Mouse (Mus musculus): Measurements from ENCODE around the gene Trim10. TPM values are rescaled to one million over a fixed set of nuclear protein-coding genes. Genes with fewer than 3 reads are reported as not detected.
"Not testable (repeated sequence)": the region's sequence is repeated elsewhere in the genome, so short reads cannot be mapped to it uniquely, and the experiment has no call there.

Gene Trim10
- polyA plus RNA-seq, 1 experiment from 2014 or later = 16.0 TPM

- Histone ChIP-seq H3K27me3 (replicated peaks) (peaks cover 32% of the 10 kb centered on the region), H3K9ac (no peak overlapping the region), H3K4me3 (no peak overlapping the region), H3K9me3 (no peaks in the 10 kb centered on the region), H3K4me1 (0 out of 2 replicates have a peak, but pooled peaks cover 2% of the 10 kb centered on the region), H3K36me3 (peaks cover 38% of the 10 kb centered on the region), H3K27ac (replicated peaks) (no peak overlapping the region), H3K4me2 (no peak overlapping the region)
- WGBS = 54% methylated on average over 2 of the region's 2 CpGs
- no peak for ATAC-seq (ENCODE audit: extremely low read depth, insufficient number of reproducible peaks, low FRiP score, low TSS enrichment)
Observed at GRCm38 (mm10) chr17:36861680-36862079, 7.7 kb upstream of the Trim10 start.

GRCm38 (mm10) chr17:36866719-36867527 lies 2.5 kb upstream of the Trim10 start, which contains the start of gene Trim15:
Gene Trim15 (minus strand): TSS chr17:36867210.
- Histone ChIP-seq H3K9me3 (no peaks in the 10 kb centered on the region), H3K27me3 (replicated peaks) (peaks cover 62% of the 10 kb centered on the region), H3K36me3 (no peaks in the 10 kb centered on the region), H3K4me2 (peak within 1 kb of the TSS; percentile 64), H3K9ac (peak within 1 kb of the TSS; percentile 56; the same call in 1 of the 2 replicates), H3K27ac (replicated peaks) (no peak within 1 kb of the TSS), H3K4me1 (peaks cover 8% of the 10 kb centered on the region; the same call in 1 of the 2 replicates), H3K4me3 (peak within 1 kb of the TSS; percentile 35)
- 11% methylated on average over 29 of the region's 29 CpGs for WGBS
- peak; percentile 42; the same call in 1 of the 2 replicates for ATAC-seq (ENCODE audit: extremely low read depth, insufficient number of reproducible peaks, low FRiP score, low TSS enrichment)

- no peak overlapping the region for H3K4me3 ChIP-seq
- H3K9me3 ChIP-seq = no peaks in the 10 kb centered on the region
- H3K4me2 ChIP-seq = no peak overlapping the region; the same call in 1 of the 2 replicates
- H3K36me3 ChIP-seq = no peaks in the 10 kb centered on the region
- ATAC-seq (ENCODE audit: extremely low read depth, insufficient number of reproducible peaks, low FRiP score, low TSS enrichment) = no peak
- H3K4me1 ChIP-seq = peaks cover 8% of the 10 kb centered on the region; the same call in 1 of the 2 replicates
- H3K27me3 ChIP-seq (replicated peaks) = peaks cover 61% of the 10 kb centered on the region
- H3K27ac ChIP-seq (replicated peaks) = no peak overlapping the region; the same call in 1 of the 2 replicates
- no peak overlapping the region for H3K9ac ChIP-seq
- WGBS = 66% methylated on average over 2 of the region's 2 CpGs
Observed at GRCm38 (mm10) chr17:36868836-36869235, 538 bp upstream of the Trim10 start.

- H3K27me3 ChIP-seq (replicated peaks) = peaks cover 48% of the 10 kb centered on the region
- peak overlapping the region; percentile 37 for H3K4me3 ChIP-seq
- ATAC-seq (ENCODE audit: extremely low read depth, insufficient number of reproducible peaks, low FRiP score, low TSS enrichment) = 0 out of 2 replicates have a peak, but pooled peaks have one; percentile 6
- H3K36me3 ChIP-seq = no peaks in the 10 kb centered on the region
- peak overlapping the region; percentile 57 for H3K4me2 ChIP-seq
- H3K4me1 ChIP-seq = peaks cover 12% of the 10 kb centered on the region; the same call in 1 of the 2 replicates
- 56% methylated on average over 25 of the region's 25 CpGs for WGBS
- no peaks in the 10 kb centered on the region for H3K9me3 ChIP-seq
- peak overlapping the region; percentile 55 for H3K9ac ChIP-seq
- peak overlapping the region; percentile 64; the same call in 1 of the 2 replicates for H3K27ac ChIP-seq (replicated peaks)
Observed at GRCm38 (mm10) chr17:36869955-36870810, 809 bp downstream of the Trim10 start.

- no peak for ATAC-seq (ENCODE audit: extremely low read depth, insufficient number of reproducible peaks, low FRiP score, low TSS enrichment)
- no peak overlapping the region for H3K4me3 ChIP-seq
- H3K27me3 ChIP-seq (replicated peaks) = peaks cover 13% of the 10 kb centered on the region
- peak overlapping the region; percentile 13; the same call in 1 of the 2 replicates for H3K4me2 ChIP-seq
- no peaks in the 10 kb centered on the region for H3K36me3 ChIP-seq
- WGBS = 47% methylated on average over 4 of the region's 4 CpGs
- H3K4me1 ChIP-seq = 0 out of 2 replicates have a peak, but pooled peaks cover 4% of the 10 kb centered on the region
- no peaks in the 10 kb centered on the region for H3K9me3 ChIP-seq
- H3K9ac ChIP-seq = no peak overlapping the region
- H3K27ac ChIP-seq (replicated peaks) = no peak overlapping the region
Observed at GRCm38 (mm10) chr17:36874636-36875035, 5.3 kb downstream of the Trim10 start.

- WGBS = 63% methylated on average over 2 of the region's 2 CpGs
- ATAC-seq (ENCODE audit: extremely low read depth, insufficient number of reproducible peaks, low FRiP score, low TSS enrichment) = no peak
Observed at GRCm38 (mm10) chr17:36883350-36883749, 14.0 kb downstream of the Trim10 start.

GRCm38 (mm10) chr17:36885132-36885790 lies 15.9 kb downstream of the Trim10 start:
- Histone ChIP-seq H3K4me3 (no peak overlapping the region), H3K27ac (replicated peaks) (no peak overlapping the region), H3K36me3 (no peaks in the 10 kb centered on the region), H3K27me3 (replicated peaks) (peaks cover 13% of the 10 kb centered on the region), H3K4me2 (no peak overlapping the region), H3K4me1 (no peaks in the 10 kb centered on the region), H3K9me3 (no peaks in the 10 kb centered on the region), H3K9ac (no peak overlapping the region)
- no peak for ATAC-seq (ENCODE audit: extremely low read depth, insufficient number of reproducible peaks, low FRiP score, low TSS enrichment)
- 85% methylated on average over 12 of the region's 12 CpGs for WGBS

More at GRCm38 (mm10) chr17:36883350-36883749, 14.0 kb downstream of the Trim10 start:
- no peak overlapping the region for H3K27ac ChIP-seq (replicated peaks)
- H3K36me3 ChIP-seq = no peaks in the 10 kb centered on the region
- H3K4me3 ChIP-seq = no peak overlapping the region
- no peaks in the 10 kb centered on the region for H3K9me3 ChIP-seq
- H3K4me1 ChIP-seq = no peaks in the 10 kb centered on the region
- no peak overlapping the region for H3K9ac ChIP-seq
- no peak overlapping the region for H3K4me2 ChIP-seq
- peaks cover 2% of the 10 kb centered on the region; the same call in 1 of the 2 replicates for H3K27me3 ChIP-seq (replicated peaks)

- Histone ChIP-seq H3K9ac (no peak within 1 kb of the TSS), H3K27ac (replicated peaks) (no peak within 1 kb of the TSS), H3K27me3 (replicated peaks) (peaks cover 29% of the 10 kb centered on the region), H3K4me2 (no peak within 1 kb of the TSS), H3K4me3 (no peak within 1 kb of the TSS), H3K36me3 (no peaks in the 10 kb centered on the region), H3K9me3 (no peaks in the 10 kb centered on the region), H3K4me1 (no peaks in the 10 kb centered on the region)
- ATAC-seq (ENCODE audit: extremely low read depth, insufficient number of reproducible peaks, low FRiP score, low TSS enrichment) = no peak
- 77% methylated on average over 5 of the region's 5 CpGs for WGBS
Observed at GRCm38 (mm10) chr17:36890073-36890903, 20.9 kb downstream of the Trim10 start, which contains the start of gene Trim40. Gene Trim40 (minus strand): TSS chr17:36890123.

- H3K27ac ChIP-seq (replicated peaks); H3K9ac ChIP-seq; H3K36me3 ChIP-seq; H3K4me1 ChIP-seq; ATAC-seq (ENCODE audit: extremely low read depth, insufficient number of reproducible peaks, low FRiP score, low TSS enrichment); H3K9me3 ChIP-seq; H3K4me2 ChIP-seq; H3K4me3 ChIP-seq: not testable (repeated sequence)
- peaks cover 29% of the 10 kb centered on the region for H3K27me3 ChIP-seq (replicated peaks)
- 83% methylated on average over 1 of the region's 1 CpGs for WGBS
Observed at GRCm38 (mm10) chr17:36891496-36891895, 22.1 kb downstream of the Trim10 start.

- H3K4me2 ChIP-seq = no peak overlapping the region
- H3K9ac ChIP-seq = no peak overlapping the region
- H3K27me3 ChIP-seq (replicated peaks) = peaks cover 29% of the 10 kb centered on the region
- H3K27ac ChIP-seq (replicated peaks) = no peak overlapping the region
- ATAC-seq (ENCODE audit: extremely low read depth, insufficient number of reproducible peaks, low FRiP score, low TSS enrichment) = no peak
- H3K4me3 ChIP-seq = no peak overlapping the region
- 8% methylated on average over 2 of the region's 2 CpGs for WGBS
- H3K36me3 ChIP-seq = no peaks in the 10 kb centered on the region
- H3K9me3 ChIP-seq = no peaks in the 10 kb centered on the region
- H3K4me1 ChIP-seq = no peaks in the 10 kb centered on the region
Observed at GRCm38 (mm10) chr17:36892362-36892761, 23.0 kb downstream of the Trim10 start.

Measured in heart, embryonic 13.5 days (tissue).